Mouse (Mus musculus): ENCODE data around the gene Psmc5. TPM values are rescaled to one million over a fixed set of nuclear protein-coding genes. Genes with fewer than 3 reads are reported as not detected.

Psmc5 gene
- total RNA-seq, 2 experiments from 2014 or later: 148 to 174 TPM

DNA sequence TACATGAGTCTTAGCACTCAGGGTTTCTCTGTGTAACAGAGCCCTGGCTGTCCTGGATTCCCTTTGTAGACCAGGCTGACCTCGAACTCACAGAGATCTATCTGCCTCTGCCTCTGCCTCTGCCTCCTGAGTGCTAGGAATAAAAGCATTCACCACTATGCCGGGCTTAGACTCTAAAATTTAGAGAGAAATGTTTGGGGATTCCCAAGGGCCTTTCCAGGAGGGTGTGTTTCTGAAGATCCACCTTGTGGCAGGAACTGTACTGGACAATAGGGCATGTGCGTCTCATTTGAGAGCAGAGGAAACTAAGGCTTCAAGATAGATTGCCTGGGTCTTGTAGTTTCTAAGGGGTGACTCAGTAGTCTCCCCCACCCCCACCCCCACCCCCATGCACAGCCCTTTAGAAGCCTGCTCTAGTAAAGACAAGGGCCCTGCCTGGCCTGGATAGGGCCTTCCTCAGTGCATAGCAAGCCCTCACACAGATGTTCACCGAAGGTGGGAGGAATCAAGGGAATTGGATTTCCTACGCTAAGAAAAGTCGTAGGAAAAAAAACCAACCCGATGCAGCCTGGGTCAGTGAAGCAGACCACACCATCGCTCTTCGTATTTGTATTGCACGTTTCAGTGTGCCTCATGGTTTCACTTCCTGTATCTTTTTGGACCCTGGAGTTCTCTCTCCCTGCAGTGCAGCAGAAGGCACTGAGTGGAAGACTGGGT lies 49.6 kb downstream of the Psmc5 start:
- no peak for DNase-seq (ENCODE audit: extremely low spot score in 1 of 2, low spot score in 1 of 2)

DNA sequence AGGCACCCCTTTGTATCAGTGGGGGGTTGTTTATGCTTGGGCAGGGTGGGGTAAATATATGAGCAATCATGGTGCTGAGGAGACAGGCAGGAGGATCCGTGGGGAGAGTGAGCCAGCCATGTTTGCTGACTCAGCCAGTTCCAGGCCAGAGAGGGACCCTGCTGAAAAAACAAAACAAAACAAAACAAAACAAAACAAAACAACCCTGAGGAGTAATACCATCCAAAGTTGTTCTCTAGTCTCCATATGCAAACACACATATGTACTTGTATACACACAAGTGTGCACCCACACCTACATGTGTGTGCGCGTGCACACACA lies 50.1 kb downstream of the Psmc5 start:
- DNase-seq (ENCODE audit: extremely low spot score in 1 of 2, low spot score in 1 of 2): no peak

DNA sequence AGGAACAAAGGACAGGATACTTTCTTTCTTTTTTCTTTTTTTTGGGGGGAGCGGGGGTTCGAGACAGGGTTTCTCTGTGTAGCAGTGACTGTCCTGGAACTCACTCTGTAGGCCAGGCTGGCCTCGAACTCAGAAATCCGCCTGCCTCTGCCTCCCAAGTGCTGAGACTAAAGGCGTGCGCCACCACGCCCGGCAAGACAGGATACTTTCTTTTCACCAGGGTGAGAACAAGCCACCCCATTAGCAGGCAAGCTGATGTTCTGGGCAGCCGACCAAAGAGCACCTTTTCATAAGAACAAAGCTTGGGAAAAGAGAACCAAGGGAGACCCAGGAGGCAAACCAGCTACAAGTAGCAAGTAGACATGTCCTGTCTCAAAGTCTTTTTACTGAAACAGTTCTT lies 50.8 kb downstream of the Psmc5 start:
- no peak for DNase-seq (ENCODE audit: extremely low spot score in 1 of 2, low spot score in 1 of 2)

DNA sequence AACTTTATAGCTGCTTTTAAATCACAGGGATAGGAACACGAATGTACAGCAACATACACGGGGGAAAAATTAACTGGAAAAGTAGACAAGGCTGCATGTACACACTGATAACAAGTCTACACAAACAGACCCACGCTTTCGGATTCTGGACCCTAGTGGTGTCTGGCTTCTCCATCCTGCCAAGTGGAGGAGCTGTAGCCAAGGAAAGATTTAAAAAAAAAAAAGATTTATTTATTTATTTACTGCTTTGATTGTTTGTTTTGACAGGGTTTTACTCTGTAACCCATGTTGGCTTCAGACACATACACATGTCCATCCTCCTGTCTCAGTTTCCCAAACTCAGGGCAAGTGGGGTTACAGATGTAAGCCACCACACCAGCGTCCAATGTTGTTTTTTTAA lies 51.5 kb downstream of the Psmc5 start:
- DNase-seq (ENCODE audit: extremely low spot score in 1 of 2, low spot score in 1 of 2): no peak

DNA sequence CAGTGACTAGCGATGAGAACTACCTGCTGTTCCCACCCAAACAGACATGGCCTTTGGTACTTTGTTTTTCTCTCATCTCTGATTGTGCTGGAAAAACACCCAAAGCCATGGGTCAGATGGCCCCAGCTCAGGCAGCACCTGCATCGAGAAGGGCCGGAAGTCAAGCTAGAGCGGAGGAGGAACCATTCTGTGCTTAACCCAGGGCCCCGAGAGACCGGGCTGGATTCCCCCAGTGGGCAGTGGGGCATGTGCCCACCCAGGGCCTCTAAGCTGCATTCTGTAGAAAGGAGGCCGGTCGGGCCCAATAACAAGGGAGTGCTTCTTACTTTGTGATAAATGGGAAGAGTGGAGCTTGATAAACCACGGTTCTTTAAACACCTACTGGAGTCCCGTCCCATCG lies 52.2 kb downstream of the Psmc5 start:
- DNase-seq (ENCODE audit: extremely low spot score in 1 of 2, low spot score in 1 of 2): no peak

DNA sequence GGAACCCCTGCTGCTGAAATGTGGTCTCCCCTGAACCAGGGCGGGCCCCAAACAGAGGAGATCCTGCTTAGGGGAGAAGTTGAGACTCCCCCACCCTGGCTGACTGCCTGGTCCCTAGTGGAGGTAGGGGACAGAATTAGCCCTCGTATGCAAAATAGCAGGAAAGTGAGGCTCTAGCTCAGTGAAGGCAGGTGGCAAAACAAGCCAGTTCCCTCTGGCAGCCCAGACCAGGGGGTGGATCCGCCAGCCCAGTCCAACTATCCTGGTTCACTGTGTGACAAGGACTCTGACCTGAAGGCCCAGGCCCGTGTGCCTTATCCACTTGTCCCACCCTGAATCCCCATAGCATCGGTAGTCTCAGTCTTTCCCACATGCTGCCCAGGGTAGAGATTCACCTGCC lies 54.2 kb downstream of the Psmc5 start:
- no peak for DNase-seq (ENCODE audit: extremely low spot score in 1 of 2, low spot score in 1 of 2)

Other genes with a start within 250 kb of the Psmc5 start
- 1 to 10 TPM in 1 of 2 experiments, under 1 TPM in 1; 0.96 to 1.1 TPM for gene Kcnh6, start 248.0 kb upstream of the Psmc5 start, total RNA-seq (2021)
- gene Dcaf7, start 219.3 kb upstream of the Psmc5 start, total RNA-seq (2021): 100 to 1,000 TPM; 146 to 153 TPM
- 10 to 100 TPM; 17.6 to 21.8 TPM for gene Taco1, start 190.1 kb upstream of the Psmc5 start, total RNA-seq (2021)
- gene Map3k3, start 171.5 kb upstream of the Psmc5 start, total RNA-seq (2021): 10 to 100 TPM; 24.5 to 31.9 TPM
- gene Gm10840, start 95.3 kb upstream of the Psmc5 start, total RNA-seq (2021): not detected
- gene Limd2, start 95.3 kb upstream of the Psmc5 start, total RNA-seq (2021): 100 to 1,000 TPM; 149 to 156 TPM
- gene Strada, start 54.0 kb upstream of the Psmc5 start, total RNA-seq (2021): 10 to 100 TPM; 27.1 to 33.4 TPM
- gene Ccdc47, start 39.8 kb upstream of the Psmc5 start, total RNA-seq (2021): 10 to 100 TPM; 84.9 to 93.9 TPM
- gene Ddx42, start 39.2 kb upstream of the Psmc5 start, total RNA-seq (2021): 10 to 100 TPM; 64.5 to 74.1 TPM
- 10 to 100 TPM; 29.9 to 32.8 TPM for gene Ftsj3, start 75 bp upstream of the Psmc5 start, total RNA-seq (2021)
- 10 to 100 TPM; 24.7 to 26.1 TPM for gene Smarcd2, start 16.8 kb downstream of the Psmc5 start, total RNA-seq (2021)
- under 1 TPM; 0.19 to 0.22 TPM for gene Tcam1, start 20.5 kb downstream of the Psmc5 start, total RNA-seq (2021)
- not detected for gene Gh, start 45.7 kb downstream of the Psmc5 start, total RNA-seq (2021)
- under 1 TPM in 1 of 2 experiments, not detected in 1; 0.31 TPM for gene Cd79b, start 58.6 kb downstream of the Psmc5 start, total RNA-seq (2021)
- gene Scn4a, start 97.1 kb downstream of the Psmc5 start, total RNA-seq (2021): under 1 TPM in 1 of 2 experiments, not detected in 1; 0.05 TPM
- not detected for gene Prr29, start 109.3 kb downstream of the Psmc5 start, total RNA-seq (2021)
- 1 to 10 TPM; 2.8 to 3.3 TPM for gene Icam2, start 131.9 kb downstream of the Psmc5 start, total RNA-seq (2021)
- 1 to 10 TPM; 8.9 TPM for gene Ern1, start 231.7 kb downstream of the Psmc5 start, total RNA-seq (2021)